Mouse (Mus musculus): Measurements from ENCODE around the gene Ckap5. TPM values are rescaled to one million over a fixed set of nuclear protein-coding genes. Genes with fewer than 3 reads are reported as not detected.
A peak's percentile ranks its signal among the peaks of the same experiment; 100 is the strongest.

Gene Ckap5
- polyA plus RNA-seq, 1 experiment, result 2.7 TPM

- H3K4me3 ChIP-seq (ENCODE audit: low read depth, low read length), result no peak overlapping the region
- peaks cover 71% of the 10 kb centered on the region for H3K36me3 ChIP-seq (ENCODE audit: control insufficient read depth, insufficient read depth, low read length)
- TF ChIP-seq POLR2A (IDR thresholded peaks at IDR 0.05; ENCODE audit: low read depth, low read length) (no peak), CTCF (IDR thresholded peaks at IDR 0.05; ENCODE audit: extremely low read depth, insufficient read length, insufficient replicate concordance, low read depth, low read length) (no peak)
Observed at GRCm38 (mm10) chr2:91492071-91492635, 34.4 kb upstream of the Ckap5 start.

GRCm38 (mm10) chr2:91493981-91494380 is 32.6 kb upstream of the Ckap5 start:
- peaks cover 75% of the 10 kb centered on the region for H3K36me3 ChIP-seq (ENCODE audit: control insufficient read depth, insufficient read depth, low read length)
- WGBS, result 95% methylated on average over 9 of the region's 9 CpGs
- H3K4me1 ChIP-seq (ENCODE audit: control insufficient read depth, insufficient read depth, insufficient read length, low read length), result no peaks in the 10 kb centered on the region
- no peak overlapping the region for H3K4me3 ChIP-seq (ENCODE audit: low read depth, low read length)
- no peaks in the 10 kb centered on the region for H3K27me3 ChIP-seq (ENCODE audit: control insufficient read depth, insufficient read depth, low read length)
- no peak for TF ChIP-seq CTCF (IDR thresholded peaks at IDR 0.05; ENCODE audit: extremely low read depth, insufficient read length, insufficient replicate concordance, low read depth, low read length)
- no peak for TF ChIP-seq POLR2A (IDR thresholded peaks at IDR 0.05; ENCODE audit: low read depth, low read length)
- no peak overlapping the region for H3K27ac ChIP-seq (ENCODE audit: insufficient read depth, low read depth, low read length)

More at GRCm38 (mm10) chr2:91492071-91492635, 34.4 kb upstream of the Ckap5 start:
- no peaks in the 10 kb centered on the region for H3K4me1 ChIP-seq (ENCODE audit: control insufficient read depth, insufficient read depth, insufficient read length, low read length)
- no peak overlapping the region for H3K27ac ChIP-seq (ENCODE audit: insufficient read depth, low read depth, low read length)
- 95% methylated on average over 12 of the region's 12 CpGs for WGBS
- H3K27me3 ChIP-seq (ENCODE audit: control insufficient read depth, insufficient read depth, low read length), result no peaks in the 10 kb centered on the region

- Histone ChIP-seq H3K4me1 (ENCODE audit: control insufficient read depth, insufficient read depth, insufficient read length, low read length) (no peaks in the 10 kb centered on the region), H3K4me3 (ENCODE audit: low read depth, low read length) (peak overlapping the region; percentile 10; the same call in 1 of the 2 replicates), H3K36me3 (ENCODE audit: control insufficient read depth, insufficient read depth, low read length) (peaks cover 65% of the 10 kb centered on the region), H3K27me3 (ENCODE audit: control insufficient read depth, insufficient read depth, low read length) (no peaks in the 10 kb centered on the region), H3K27ac (ENCODE audit: insufficient read depth, low read depth, low read length) (no peak overlapping the region)
- 85% methylated on average over 8 of the region's 8 CpGs for WGBS
- TF ChIP-seq CTCF (IDR thresholded peaks at IDR 0.05; ENCODE audit: extremely low read depth, insufficient read length, insufficient replicate concordance, low read depth, low read length), result no peak
- no peak for TF ChIP-seq POLR2A (IDR thresholded peaks at IDR 0.05; ENCODE audit: low read depth, low read length)
Observed at GRCm38 (mm10) chr2:91498093-91498719, 28.4 kb upstream of the Ckap5 start.

- 86% methylated on average over 8 of the region's 8 CpGs for WGBS
- peaks cover 62% of the 10 kb centered on the region for H3K36me3 ChIP-seq (ENCODE audit: control insufficient read depth, insufficient read depth, low read length)
Observed at GRCm38 (mm10) chr2:91508076-91508475, 18.5 kb upstream of the Ckap5 start.

DNA sequence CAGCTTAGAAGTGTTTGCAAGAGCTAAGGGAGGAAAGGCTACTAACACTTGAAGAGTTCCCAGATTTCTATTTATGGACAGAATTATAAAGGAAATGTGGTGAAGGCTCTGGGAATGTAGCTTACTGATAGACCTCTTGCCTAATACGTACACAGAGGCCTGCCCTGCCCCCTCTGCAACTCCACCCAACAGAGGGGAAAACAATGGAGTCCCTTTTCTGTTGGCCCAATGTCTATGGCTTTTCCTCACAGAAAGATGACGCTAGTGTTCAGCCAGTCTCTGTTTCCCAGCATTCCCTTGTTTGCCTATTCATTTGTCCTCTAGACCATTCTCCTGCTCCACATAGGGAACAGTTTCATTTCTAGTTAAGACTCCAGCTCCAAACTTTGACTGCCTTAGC is 9.4 kb upstream of the Ckap5 start:
- H3K27ac ChIP-seq (ENCODE audit: insufficient read depth, low read depth, low read length), result no peak overlapping the region
- WGBS, result 5% methylated on average over 2 of the region's 2 CpGs

More at GRCm38 (mm10) chr2:91508076-91508475, 18.5 kb upstream of the Ckap5 start:
- Histone ChIP-seq H3K27me3 (ENCODE audit: control insufficient read depth, insufficient read depth, low read length) (no peaks in the 10 kb centered on the region), H3K4me1 (ENCODE audit: control insufficient read depth, insufficient read depth, insufficient read length, low read length) (no peaks in the 10 kb centered on the region), H3K4me3 (ENCODE audit: low read depth, low read length) (no peak overlapping the region), H3K27ac (ENCODE audit: insufficient read depth, low read depth, low read length) (no peak overlapping the region)
- no peak for TF ChIP-seq POLR2A (IDR thresholded peaks at IDR 0.05; ENCODE audit: low read depth, low read length)
- TF ChIP-seq CTCF (IDR thresholded peaks at IDR 0.05; ENCODE audit: extremely low read depth, insufficient read length, insufficient replicate concordance, low read depth, low read length), result no peak

GRCm38 (mm10) chr2:91527147-91527486 is 555 bp downstream of the Ckap5 start:
- Histone ChIP-seq H3K36me3 (ENCODE audit: control insufficient read depth, insufficient read depth, low read length) (no peaks in the 10 kb centered on the region), H3K27me3 (ENCODE audit: control insufficient read depth, insufficient read depth, low read length) (no peaks in the 10 kb centered on the region), H3K4me3 (ENCODE audit: low read depth, low read length) (peak overlapping the region; percentile 97), H3K4me1 (ENCODE audit: control insufficient read depth, insufficient read depth, insufficient read length, low read length) (no peaks in the 10 kb centered on the region), H3K27ac (ENCODE audit: insufficient read depth, low read depth, low read length) (no peak overlapping the region)
- TF ChIP-seq CTCF (IDR thresholded peaks at IDR 0.05; ENCODE audit: extremely low read depth, insufficient read length, insufficient replicate concordance, low read depth, low read length) (no peak), POLR2A (IDR thresholded peaks at IDR 0.05; ENCODE audit: low read depth, low read length) (no peak)
- WGBS, result under 1% methylated on average over 15 of the region's 15 CpGs

More for the DNA sequence above, 9.4 kb upstream of the Ckap5 start:
- no peaks in the 10 kb centered on the region for H3K27me3 ChIP-seq (ENCODE audit: control insufficient read depth, insufficient read depth, low read length)
- peaks cover 11% of the 10 kb centered on the region for H3K36me3 ChIP-seq (ENCODE audit: control insufficient read depth, insufficient read depth, low read length)
- TF ChIP-seq POLR2A (IDR thresholded peaks at IDR 0.05; ENCODE audit: low read depth, low read length), result no peak
- no peak for TF ChIP-seq CTCF (IDR thresholded peaks at IDR 0.05; ENCODE audit: extremely low read depth, insufficient read length, insufficient replicate concordance, low read depth, low read length)
- H3K4me3 ChIP-seq (ENCODE audit: low read depth, low read length), result no peak overlapping the region
- peaks cover 2% of the 10 kb centered on the region; the same call in 1 of the 2 replicates for H3K4me1 ChIP-seq (ENCODE audit: control insufficient read depth, insufficient read depth, insufficient read length, low read length)

DNA sequence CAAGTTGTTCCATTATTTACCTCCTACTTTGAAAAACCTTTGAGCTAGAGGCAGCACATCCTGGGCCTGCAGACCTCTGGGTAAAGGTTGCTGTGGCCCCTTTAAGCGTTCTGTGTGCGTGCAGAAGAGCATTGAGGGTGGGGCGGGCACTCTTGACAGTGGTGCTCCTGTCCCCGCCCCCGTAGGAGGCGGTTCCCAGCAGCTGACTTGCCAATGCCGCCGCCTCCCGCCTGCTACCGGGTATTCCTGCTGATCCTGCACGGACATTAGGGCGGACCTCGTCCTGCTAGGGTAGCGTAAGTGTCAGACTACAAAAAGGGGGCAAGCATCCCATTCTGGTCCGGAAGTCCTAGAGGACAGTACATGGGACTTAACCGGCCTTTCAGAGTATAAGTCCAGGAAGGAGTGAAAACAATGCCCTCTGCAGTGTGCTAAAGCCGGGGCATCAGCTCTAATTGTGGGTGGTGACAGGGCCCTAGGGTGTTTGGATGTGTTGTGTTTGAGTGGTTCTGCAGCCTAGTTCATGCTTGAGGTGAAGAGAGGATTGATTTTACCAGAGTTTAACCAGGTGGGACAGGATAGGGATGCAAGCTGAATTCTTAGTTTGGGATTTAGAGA is 11.1 kb downstream of the Ckap5 start:
- no peaks in the 10 kb centered on the region for H3K4me1 ChIP-seq (ENCODE audit: control insufficient read depth, insufficient read depth, insufficient read length, low read length)
- no peak for TF ChIP-seq CTCF (IDR thresholded peaks at IDR 0.05; ENCODE audit: extremely low read depth, insufficient read length, insufficient replicate concordance, low read depth, low read length)
- TF ChIP-seq POLR2A (IDR thresholded peaks at IDR 0.05; ENCODE audit: low read depth, low read length), result no peak
- H3K36me3 ChIP-seq (ENCODE audit: control insufficient read depth, insufficient read depth, low read length), result no peaks in the 10 kb centered on the region
- WGBS, result 1% methylated on average over 17 of the region's 17 CpGs
- no peaks in the 10 kb centered on the region for H3K27me3 ChIP-seq (ENCODE audit: control insufficient read depth, insufficient read depth, low read length)
- no peak overlapping the region for H3K27ac ChIP-seq (ENCODE audit: insufficient read depth, low read depth, low read length)
- H3K4me3 ChIP-seq (ENCODE audit: low read depth, low read length), result peak overlapping the region; percentile 59
